Mouse (Mus musculus) E14TG2a.4 (cell line): ENCODE data around the gene Fbxo28.

Experiments used
- H3K27me3 ChIP-seq: 2 replicates; pipeline ENCODE4 v1.6.1; 2014; ENCODE audit warnings: low read length, control low read depth; ENCODE audit not compliant: insufficient read depth
- H3K36me3 ChIP-seq: 2 replicates; pipeline ENCODE4 v1.6.1; 2014; ENCODE audit warnings: low read length, control low read depth; ENCODE audit not compliant: insufficient read depth
- H3K4me1 ChIP-seq: replicated peaks from 2 replicates; pipeline ENCODE4 v1.6.1; 2014; ENCODE audit warnings: low read depth, low read length, control low read depth
- H3K4me3 ChIP-seq: replicated peaks from 2 replicates; pipeline ENCODE4 v1.5.1; 2014; ENCODE audit warnings: mild to moderate bottlenecking, low read length
- H3K9me3 ChIP-seq: 2 replicates; pipeline ENCODE4 v1.6.1; 2014; ENCODE audit warnings: low read length, control low read depth
- CTCF ChIP-seq: conservative IDR thresholded peaks from 2 replicates; pipeline ENCODE4 v1.5.1; 2014; ENCODE audit warnings: low read length
- NANOG ChIP-seq: IDR thresholded peaks from 2 replicates; pipeline ENCODE4 v1.6.1; 2014; ENCODE audit warnings: borderline replicate concordance, low read length, mixed read lengths
- POU5F1 ChIP-seq: IDR thresholded peaks from 2 replicates; pipeline ENCODE4 v1.6.1; 2014; ENCODE audit warnings: low read length, borderline replicate concordance

Fbxo28 gene

GRCm38 (mm10) chr1:182279436-182279835, 62.0 kb downstream of the Fbxo28 start:
- Histone ChIP-seq H3K4me3 (no peak overlapping the region), H3K9me3 (no peaks in the 10 kb centered on the region), H3K4me1 (peaks cover 78% of the 10 kb centered on the region), H3K27me3 (no peaks in the 10 kb centered on the region), H3K36me3 (peaks cover 61% of the 10 kb centered on the region)
- TF ChIP-seq CTCF: no peak
- TF ChIP-seq POU5F1: no peak
- no peak for TF ChIP-seq NANOG

DNA sequence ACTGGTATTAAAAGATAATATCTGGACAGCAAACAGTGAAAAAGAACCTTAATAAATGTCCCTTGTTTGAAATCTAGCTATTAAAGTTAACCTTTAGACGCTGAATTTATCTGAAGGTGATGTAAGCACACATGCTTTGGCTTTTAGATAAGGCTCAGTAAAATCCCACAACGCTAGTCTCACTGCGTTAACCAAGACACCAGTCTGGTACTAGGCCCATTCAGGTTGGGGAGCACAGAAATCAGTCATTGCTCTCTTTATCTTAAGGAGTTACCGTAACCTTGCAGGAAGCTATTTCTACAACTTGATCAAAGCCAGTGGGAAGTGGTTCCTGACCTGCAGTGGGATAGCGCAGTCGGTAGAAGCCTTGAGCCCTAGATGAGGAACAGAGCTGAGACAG, 66.3 kb downstream of the Fbxo28 start:
- H3K4me3 ChIP-seq: no peak overlapping the region
- H3K9me3 ChIP-seq: no peaks in the 10 kb centered on the region
- TF ChIP-seq NANOG: no peak
- TF ChIP-seq POU5F1: no peak
- no peak for TF ChIP-seq CTCF
- H3K36me3 ChIP-seq: peaks cover 76% of the 10 kb centered on the region
- no peaks in the 10 kb centered on the region for H3K27me3 ChIP-seq
- peaks cover 86% of the 10 kb centered on the region for H3K4me1 ChIP-seq

GRCm38 (mm10) chr1:182271632-182272031, 69.8 kb downstream of the Fbxo28 start:
- no peak for TF ChIP-seq NANOG
- no peak for TF ChIP-seq CTCF
- no peak for TF ChIP-seq POU5F1
- H3K4me1 ChIP-seq: peaks cover 74% of the 10 kb centered on the region
- no peaks in the 10 kb centered on the region for H3K9me3 ChIP-seq
- H3K4me3 ChIP-seq: peak overlapping the region; percentile 70
- peaks cover 44% of the 10 kb centered on the region for H3K36me3 ChIP-seq
- H3K27me3 ChIP-seq: no peaks in the 10 kb centered on the region

GRCm38 (mm10) chr1:182271130-182271529, 70.3 kb downstream of the Fbxo28 start:
- H3K4me1 ChIP-seq: peaks cover 71% of the 10 kb centered on the region
- no peaks in the 10 kb centered on the region for H3K9me3 ChIP-seq
- TF ChIP-seq POU5F1 (no peak), NANOG (no peak), CTCF (no peak)
- no peaks in the 10 kb centered on the region for H3K27me3 ChIP-seq
- peaks cover 39% of the 10 kb centered on the region for H3K36me3 ChIP-seq
- H3K4me3 ChIP-seq: peak overlapping the region; percentile 70

GRCm38 (mm10) chr1:182268317-182268716, 73.1 kb downstream of the Fbxo28 start:
- TF ChIP-seq NANOG (no peak), CTCF (no peak), POU5F1 (no peak)
- Histone ChIP-seq H3K4me1 (peaks cover 49% of the 10 kb centered on the region), H3K9me3 (no peaks in the 10 kb centered on the region)

GRCm38 (mm10) chr1:182266028-182266525, 75.4 kb downstream of the Fbxo28 start:
- TF ChIP-seq CTCF (no peak), POU5F1 (no peak), NANOG (no peak)
- H3K4me1 ChIP-seq: peaks cover 28% of the 10 kb centered on the region
- H3K4me3 ChIP-seq: no peak overlapping the region
- no peaks in the 10 kb centered on the region for H3K36me3 ChIP-seq
- H3K27me3 ChIP-seq: no peaks in the 10 kb centered on the region
- no peaks in the 10 kb centered on the region for H3K9me3 ChIP-seq

More at GRCm38 (mm10) chr1:182268317-182268716, 73.1 kb downstream of the Fbxo28 start:
- H3K36me3 ChIP-seq: peaks cover 11% of the 10 kb centered on the region
- H3K27me3 ChIP-seq: no peaks in the 10 kb centered on the region
- no peak overlapping the region for H3K4me3 ChIP-seq
